Mouse (Mus musculus) myocyte (in vitro differentiated cells): ENCODE measurements around the gene Glipr1l2.
"Not testable (repeated sequence)": the region's sequence is repeated elsewhere in the genome, so short reads cannot be mapped to it uniquely, and the experiment has no call there.

Experiments used
- CEBPB ChIP-seq: IDR thresholded peaks from 2 replicates; pipeline ENCODE4 v1.6.1; 2011; ENCODE audit warnings: mild to moderate bottlenecking, moderate library complexity; ENCODE audit not compliant: poor library complexity, insufficient read depth, severe bottlenecking
- E2F4 ChIP-seq: IDR thresholded peaks from one replicate; pipeline ENCODE4 v1.6.1; 2011; ENCODE audit warnings: mild to moderate bottlenecking, control low read depth, moderate library complexity; ENCODE audit not compliant: insufficient read depth
- MAX ChIP-seq: IDR thresholded peaks from one replicate; pipeline ENCODE4 v1.6.1; 2011; ENCODE audit warnings: low read depth, mild to moderate bottlenecking, control low read depth
- MYOD1 ChIP-seq, 3 experiments: IDR thresholded peaks; one replicate each; pipeline ENCODE4 v1.6.1; 2011; ENCODE audit warnings: control low read depth in 2 of 3, low read depth in 2 of 3, mild to moderate bottlenecking in 2 of 3, moderate library complexity in 1 of 3; ENCODE audit not compliant: insufficient read length in 2 of 3, control insufficient read depth in 1 of 3
- MYOG ChIP-seq, 3 experiments: IDR thresholded peaks; one replicate each; pipeline ENCODE4 v1.6.1; 2011; ENCODE audit warnings: control low read depth in 2 of 3, low read depth in 2 of 3, mild to moderate bottlenecking in 2 of 3; ENCODE audit not compliant: insufficient read length in 2 of 3, control insufficient read depth in 1 of 3, insufficient read depth in 1 of 3
- POLR2A ChIP-seq: IDR thresholded peaks from one replicate; pipeline ENCODE4 v1.6.1; 2011; ENCODE audit warnings: low read depth, mild to moderate bottlenecking, control low read depth, moderate library complexity; ENCODE audit not compliant: insufficient read length
- POLR2AphosphoS2 ChIP-seq: IDR thresholded peaks from one replicate; pipeline ENCODE4 v1.6.1; 2011; ENCODE audit warnings: low read depth, control low read depth; ENCODE audit not compliant: insufficient read length
- REST ChIP-seq: IDR thresholded peaks from one replicate; pipeline ENCODE4 v1.6.1; 2011; ENCODE audit warnings: mild to moderate bottlenecking, control low read depth, moderate library complexity; ENCODE audit not compliant: insufficient read depth, insufficient read length
- SRF ChIP-seq: IDR thresholded peaks from one replicate; pipeline ENCODE4 v1.6.1; 2011; ENCODE audit warnings: low read depth; ENCODE audit not compliant: control insufficient read depth, insufficient read length
- TCF12 ChIP-seq: IDR thresholded peaks from one replicate; pipeline ENCODE4 v1.6.1; 2011; ENCODE audit warnings: mild to moderate bottlenecking, control low read depth; ENCODE audit not compliant: poor library complexity, insufficient read depth, severe bottlenecking
- TCF3 ChIP-seq: IDR thresholded peaks from one replicate; pipeline ENCODE4 v1.6.1; 2011; ENCODE audit warnings: low read depth, control low read depth; ENCODE audit not compliant: insufficient read length
- USF1 ChIP-seq: IDR thresholded peaks from one replicate; pipeline ENCODE4 v1.6.1; 2011; ENCODE audit warnings: low read depth, mild to moderate bottlenecking, control low read depth, moderate library complexity

- TF ChIP-seq MAX; REST; POLR2A; POLR2AphosphoS2; TCF12; USF1; MYOG (IDR thresholded peaks at IDR 0.05; ENCODE audit: control insufficient read depth in 1 of 3, insufficient read depth in 1 of 3, insufficient read length in 2 of 3, low read depth in 2 of 3); CEBPB; SRF; E2F4; MYOD1 (IDR thresholded peaks at IDR 0.05; ENCODE audit: control insufficient read depth in 1 of 3, insufficient read length in 2 of 3, low read depth in 2 of 3); TCF3: not testable (repeated sequence)
Measured at GRCm38 (mm10) chr10:112044283-112044682, 38.9 kb upstream of the Glipr1l2 start.
